Mouse (Mus musculus) embryonic fibroblast, embryonic 13.5 days (primary cell): ENCODE data around the gene Hoxb5.

Experiments
- CTCF ChIP-seq: IDR thresholded peaks from 2 replicates; pipeline ENCODE4 v1.5.1; 2011; ENCODE audit warnings: mild to moderate bottlenecking, control low read depth, low read length, moderate library complexity, borderline replicate concordance; ENCODE audit not compliant: insufficient read depth
- POLR2A ChIP-seq: IDR thresholded peaks from 2 replicates; pipeline ENCODE4 v1.6.1; 2011; ENCODE audit warnings: low read depth, mild to moderate bottlenecking, control low read depth, low read length, moderate library complexity

GRCm38 (mm10) chr11:96271541-96272011 lies 31.6 kb upstream of the Hoxb5 start:
- TF ChIP-seq POLR2A (no peak; the same call in none of the 2 replicates), CTCF (no peak)
